Comparison of ENCODE assay signal across 27 mouse cellular contexts in genomic region chr3:153201835-153202234, GRCm38 (mm10).
DNase-seq lines count a peak whose midpoint lies in the region; ATAC-seq lines count a peak whose summit lies in the region.
"Had no signal": no experiment of that assay in that cellular context is flagged by ENCODE, and none has a peak within 500 bp of the region (broad histone marks: within the 10 kb centered on the region; RNA-seq: fewer than 3 reads in every experiment).

No protein-coding gene starts in this region.

- H3K9me3 ChIP-seq in hindbrain, embryonic 16.5 days (ENCODE audit: control insufficient read depth, low read length): no peaks in the 10 kb centered on the region
- H3K9me3 ChIP-seq: heart, embryonic 15.5 days; limb, embryonic 13.5 days; liver, embryonic 12.5 days; midbrain, embryonic 13.5 days; neural tube, embryonic 12.5 days had no signal

- no peak overlapping the region for H3K9ac ChIP-seq in hindbrain, embryonic 16.5 days (ENCODE audit: low read depth, low read length)
- H3K9ac ChIP-seq: heart, embryonic 15.5 days; hindbrain, embryonic 14.5 days; limb, embryonic 13.5 days; liver, embryonic 12.5 days; midbrain, embryonic 13.5 days; neural tube, embryonic 12.5 days had no signal

- intact Hi-C loops in left cerebral cortex, postnatal 25 days (cut with DNase I): no loop called here

- H3K4me3 ChIP-seq in hindbrain, embryonic 16.5 days (ENCODE audit: low read length): no peak overlapping the region
- H3K4me3 ChIP-seq: heart, embryonic 15.5 days; layer of hippocampus, adult 2 months; limb, embryonic 13.5 days; liver, embryonic 12.5 days; midbrain, embryonic 13.5 days; neural tube, embryonic 12.5 days had no signal

- no peak overlapping the region for H3K27ac ChIP-seq in hindbrain, embryonic 16.5 days (ENCODE audit: low read depth, low read length)
- H3K27ac ChIP-seq: heart, embryonic 15.5 days; hindbrain, embryonic 14.5 days; limb, embryonic 13.5 days; liver, embryonic 12.5 days; midbrain, embryonic 13.5 days; neural tube, embryonic 12.5 days had no signal

- ATAC-seq in hindbrain, embryonic 16.5 days: no peak
- ATAC-seq: activated CD4-positive, CD25-positive, alpha-beta regulatory T cell, adult 4 months; forebrain, embryonic 14.5 days; liver, embryonic 12.5 days; midbrain, embryonic 13.5 days had no signal

- no peaks in the 10 kb centered on the region for H3K27me3 ChIP-seq in hindbrain, embryonic 16.5 days (replicated peaks; ENCODE audit: control insufficient read depth, insufficient read depth, low read length)
- H3K27me3 ChIP-seq: heart, embryonic 15.5 days; limb, embryonic 13.5 days; liver, embryonic 12.5 days; midbrain, embryonic 13.5 days; neural tube, embryonic 12.5 days had no signal

- WGBS in hindbrain, embryonic 16.5 days: 92% methylated on average over 10 of the region's 10 CpGs

- H3K36me3 ChIP-seq in hindbrain, embryonic 16.5 days (ENCODE audit: control insufficient read depth, insufficient read depth, low read length): no peaks in the 10 kb centered on the region
- H3K36me3 ChIP-seq: heart, embryonic 15.5 days; limb, embryonic 13.5 days; liver, embryonic 12.5 days; midbrain, embryonic 13.5 days; neural tube, embryonic 12.5 days had no signal

- peak; percentile 13 to 22 for DNase-seq in left cerebral cortex, adult 18-20 months (ENCODE audit: low spot score in 2 of 2)
- no peak for DNase-seq in left cerebral cortex, adult 11 months (ENCODE audit: low spot score)
- peak; percentile 24 to 74 for DNase-seq in left cerebral cortex, postnatal 25 days (ENCODE audit: low spot score in 2 of 2)
- peak; percentile 51 to 69 for DNase-seq in right cerebral cortex, postnatal 10 days (ENCODE audit: low spot score in 2 of 2)
- DNase-seq in adrenal gland, adult 2 months: no peak
- no peak for DNase-seq in kidney, adult 11 months
- DNase-seq: adrenal gland, postnatal 10 days; cerebellum, adult 8-10 months; cerebellum, postnatal 36 days; embryo, embryonic 11 days; gastrocnemius, postnatal 36 days; heart, postnatal 36 days; kidney, adult 8-10 months; kidney, postnatal 10 days; lung, adult 18-20 months; retina, postnatal 1 day; thymus, postnatal 25 days had no signal

- no peaks in the 10 kb centered on the region for H3K4me1 ChIP-seq in hindbrain, embryonic 16.5 days (ENCODE audit: control insufficient read depth, insufficient read depth, low read depth, low read length)
- H3K4me1 ChIP-seq: heart, embryonic 15.5 days; limb, embryonic 13.5 days; liver, embryonic 12.5 days; neural tube, embryonic 12.5 days had no signal

- no peak overlapping the region for H3K4me2 ChIP-seq in hindbrain, embryonic 16.5 days (ENCODE audit: low read length)
- H3K4me2 ChIP-seq: heart, embryonic 15.5 days; hindbrain, embryonic 14.5 days; limb, embryonic 13.5 days; liver, embryonic 12.5 days; midbrain, embryonic 13.5 days; neural tube, embryonic 12.5 days had no signal

Comparison
In these comparisons a context has a peak if more than half of its experiments do, and no peak if none do; other contexts are left out.
1. DNase-seq: peak in left cerebral cortex, adult 18-20 months (2 of 2), left cerebral cortex, postnatal 25 days (2 of 2) and right cerebral cortex, postnatal 10 days (2 of 2); none in left cerebral cortex, adult 11 months (single experiment), adrenal gland, adult 2 months (single experiment) and kidney, adult 11 months (single experiment).